Mouse (Mus musculus) bone marrow, adult 2 months (tissue): ENCODE measurements around the gene Tdrkh.

ENCODE experiments used
- CTCF ChIP-seq: fragments of 200-500 bp; IDR thresholded peaks from 2 replicates; pipeline ENCODE4 v1.5.1; 2011; ENCODE audit warnings: low read length, control low read depth; ENCODE audit not compliant: control insufficient read depth, insufficient read depth
- POLR2A ChIP-seq: fragments of 200-500 bp; IDR thresholded peaks from 2 replicates; pipeline ENCODE4 v1.6.1; 2011; ENCODE audit warnings: low read depth, mild to moderate bottlenecking, control low read depth, low read length, borderline replicate concordance; ENCODE audit not compliant: control insufficient read depth

GRCm38 (mm10) chr3:94443597-94443964, 30.5 kb downstream of the Tdrkh start, which contains the start of gene Oaz3:
- no peak for TF ChIP-seq POLR2A
- no peak for TF ChIP-seq CTCF
